Mouse (Mus musculus): ENCODE results near the gene Brat1. TPM values are rescaled to one million over a fixed set of nuclear protein-coding genes. Genes with fewer than 3 reads are reported as not detected.

Gene Brat1
- polyA plus RNA-seq, 1 experiment from 2014 or later: 15.9 TPM

- peaks cover 4% of the 10 kb centered on the region for H3K9me3 ChIP-seq (ENCODE audit: control insufficient read depth, low read length)
- no peaks in the 10 kb centered on the region for H3K27me3 ChIP-seq (ENCODE audit: control insufficient read depth, insufficient read depth, low read length)
- H3K36me3 ChIP-seq (ENCODE audit: control insufficient read depth, insufficient read depth, low read length): no peaks in the 10 kb centered on the region
- H3K27ac ChIP-seq (ENCODE audit: low read depth, low read length): no peak overlapping the region
- no peak overlapping the region for H3K4me3 ChIP-seq (ENCODE audit: low read depth, low read length)
- ATAC-seq (ENCODE audit: insufficient read depth, low FRiP score, low TSS enrichment) (no peak), DNase-seq (ENCODE audit: low spot score) (no peak)
- H3K4me2 ChIP-seq (ENCODE audit: low read depth): no peak overlapping the region
- no peaks in the 10 kb centered on the region for H3K4me1 ChIP-seq (ENCODE audit: control insufficient read depth, insufficient read depth, low read length)
- 86% methylated on average over 10 of the region's 10 CpGs for WGBS
- no peak overlapping the region for H3K9ac ChIP-seq (ENCODE audit: low read length)
Measured at GRCm38 (mm10) chr5:140748425-140748824, 43.6 kb downstream of the Brat1 start.

GRCm38 (mm10) chr5:140749062-140749875 lies 44.5 kb downstream of the Brat1 start:
- no peaks in the 10 kb centered on the region for H3K27me3 ChIP-seq (ENCODE audit: control insufficient read depth, insufficient read depth, low read length)
- DNase-seq (ENCODE audit: low spot score) (peak; percentile 81), ATAC-seq (ENCODE audit: insufficient read depth, low FRiP score, low TSS enrichment) (peak; percentile 76)
- WGBS: 22% methylated on average over 12 of the region's 12 CpGs
- H3K4me2 ChIP-seq (ENCODE audit: low read depth): peak overlapping the region; percentile 26
- H3K9ac ChIP-seq (ENCODE audit: low read length): peak overlapping the region; percentile 50
- H3K4me1 ChIP-seq (ENCODE audit: control insufficient read depth, insufficient read depth, low read length): no peaks in the 10 kb centered on the region
- peaks cover 4% of the 10 kb centered on the region for H3K9me3 ChIP-seq (ENCODE audit: control insufficient read depth, low read length)
- no peaks in the 10 kb centered on the region for H3K36me3 ChIP-seq (ENCODE audit: control insufficient read depth, insufficient read depth, low read length)
- H3K27ac ChIP-seq (ENCODE audit: low read depth, low read length): 0 out of 2 replicates have a peak overlapping the region, but pooled peaks have one; percentile 4
- H3K4me3 ChIP-seq (ENCODE audit: low read depth, low read length): peak overlapping the region; percentile 1; the same call in 1 of the 2 replicates

DNA sequence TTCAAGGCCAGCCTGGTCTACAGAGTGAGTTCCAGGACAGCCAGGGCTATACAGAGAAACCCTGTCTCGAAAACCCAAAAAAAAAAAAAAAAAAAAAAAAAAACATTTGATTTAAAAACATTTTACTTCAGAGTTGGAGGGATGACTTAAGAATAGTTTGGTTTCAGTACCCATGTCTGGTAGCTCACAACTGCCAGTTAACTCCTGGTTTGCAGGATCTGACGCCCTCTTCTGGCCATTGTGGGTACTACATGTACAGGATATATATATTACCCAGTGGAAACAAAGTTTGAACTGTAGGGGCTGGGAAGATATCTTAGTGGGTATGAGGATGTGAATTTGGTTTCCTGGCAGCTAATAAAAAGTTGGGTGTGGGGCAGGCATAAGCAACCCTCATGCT lies 46.1 kb downstream of the Brat1 start:
- H3K4me3 ChIP-seq (ENCODE audit: low read depth, low read length): no peak overlapping the region
- no peaks in the 10 kb centered on the region for H3K36me3 ChIP-seq (ENCODE audit: control insufficient read depth, insufficient read depth, low read length)
- H3K4me2 ChIP-seq (ENCODE audit: low read depth): no peak overlapping the region
- no peaks in the 10 kb centered on the region for H3K27me3 ChIP-seq (ENCODE audit: control insufficient read depth, insufficient read depth, low read length)
- H3K9me3 ChIP-seq (ENCODE audit: control insufficient read depth, low read length): peaks cover 4% of the 10 kb centered on the region
- no peak overlapping the region for H3K9ac ChIP-seq (ENCODE audit: low read length)
- WGBS: 7% methylated on average over 1 of the region's 2 CpGs
- no peak overlapping the region for H3K27ac ChIP-seq (ENCODE audit: low read depth, low read length)
- no peaks in the 10 kb centered on the region for H3K4me1 ChIP-seq (ENCODE audit: control insufficient read depth, insufficient read depth, low read length)
- ATAC-seq (ENCODE audit: insufficient read depth, low FRiP score, low TSS enrichment): no peak
- no peak for DNase-seq (ENCODE audit: low spot score)

DNA sequence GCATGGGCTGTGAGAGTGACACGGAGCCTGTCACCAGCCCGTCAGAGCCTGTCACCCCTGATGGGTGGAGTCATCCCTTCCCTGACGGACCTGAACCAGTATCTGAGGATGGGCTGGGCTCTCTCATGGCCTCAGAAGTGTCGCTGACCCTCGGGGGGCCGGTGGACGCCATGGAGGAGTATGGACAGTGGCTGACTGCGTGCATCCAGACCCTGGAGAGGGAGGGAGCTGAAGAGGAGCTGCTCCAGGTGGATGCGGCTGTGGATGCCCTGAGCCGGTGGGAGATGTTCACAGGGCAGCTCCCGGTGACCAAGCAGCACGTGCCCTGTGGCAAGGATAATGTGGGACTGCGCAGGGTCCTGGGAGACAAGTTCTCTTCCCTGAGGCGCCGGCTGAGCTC lies 47.2 kb downstream of the Brat1 start:
- Histone ChIP-seq H3K9me3 (ENCODE audit: control insufficient read depth, low read length) (peaks cover 4% of the 10 kb centered on the region), H3K36me3 (ENCODE audit: control insufficient read depth, insufficient read depth, low read length) (no peaks in the 10 kb centered on the region), H3K4me3 (ENCODE audit: low read depth, low read length) (no peak overlapping the region), H3K9ac (ENCODE audit: low read length) (no peak overlapping the region), H3K27me3 (ENCODE audit: control insufficient read depth, insufficient read depth, low read length) (no peaks in the 10 kb centered on the region), H3K4me2 (ENCODE audit: low read depth) (no peak overlapping the region), H3K4me1 (ENCODE audit: control insufficient read depth, insufficient read depth, low read length) (no peaks in the 10 kb centered on the region), H3K27ac (ENCODE audit: low read depth, low read length) (no peak overlapping the region)
- ATAC-seq (ENCODE audit: insufficient read depth, low FRiP score, low TSS enrichment): no peak
- no peak for DNase-seq (ENCODE audit: low spot score)
- 92% methylated on average over 15 of the region's 15 CpGs for whole genome bisulfite sequencing

GRCm38 (mm10) chr5:140752639-140753038 lies 47.8 kb downstream of the Brat1 start:
- H3K9me3 ChIP-seq (ENCODE audit: control insufficient read depth, low read length): peaks cover 4% of the 10 kb centered on the region
- H3K4me1 ChIP-seq (ENCODE audit: control insufficient read depth, insufficient read depth, low read length): no peaks in the 10 kb centered on the region
- no peak for ATAC-seq (ENCODE audit: insufficient read depth, low FRiP score, low TSS enrichment)
- no peaks in the 10 kb centered on the region for H3K27me3 ChIP-seq (ENCODE audit: control insufficient read depth, insufficient read depth, low read length)
- 93% methylated on average over 3 of the region's 3 CpGs for WGBS
- no peak overlapping the region for H3K27ac ChIP-seq (ENCODE audit: low read depth, low read length)
- DNase-seq (ENCODE audit: low spot score): no peak
- H3K9ac ChIP-seq (ENCODE audit: low read length): no peak overlapping the region
- no peak overlapping the region for H3K4me2 ChIP-seq (ENCODE audit: low read depth)
- H3K4me3 ChIP-seq (ENCODE audit: low read depth, low read length): no peak overlapping the region
- H3K36me3 ChIP-seq (ENCODE audit: control insufficient read depth, insufficient read depth, low read length): no peaks in the 10 kb centered on the region

DNA sequence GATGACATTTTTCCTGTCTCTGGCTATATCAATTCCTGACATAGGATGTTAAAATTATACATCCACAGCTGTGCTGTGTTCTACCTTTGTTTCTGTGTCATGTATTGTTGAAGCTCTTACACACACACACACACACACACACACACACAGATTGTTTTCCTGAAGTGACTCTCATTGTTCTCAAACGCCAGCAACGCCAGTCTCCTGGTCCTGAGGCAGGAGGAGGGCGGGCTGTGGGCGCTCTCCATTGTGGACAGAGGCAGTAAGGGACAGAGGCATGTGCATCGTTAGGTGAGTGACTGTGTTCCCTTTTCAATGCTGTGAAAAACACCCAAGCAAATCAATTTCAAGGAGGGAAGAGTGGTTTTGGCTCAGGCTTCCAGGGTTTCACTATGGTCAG lies 48.4 kb downstream of the Brat1 start:
- ATAC-seq (ENCODE audit: insufficient read depth, low FRiP score, low TSS enrichment) (no peak), DNase-seq (ENCODE audit: low spot score) (no peak)
- 74% methylated on average over 5 of the region's 5 CpGs for WGBS
- H3K27me3 ChIP-seq (ENCODE audit: control insufficient read depth, insufficient read depth, low read length): no peaks in the 10 kb centered on the region
- peaks cover 4% of the 10 kb centered on the region for H3K9me3 ChIP-seq (ENCODE audit: control insufficient read depth, low read length)
- no peaks in the 10 kb centered on the region for H3K4me1 ChIP-seq (ENCODE audit: control insufficient read depth, insufficient read depth, low read length)
- H3K4me3 ChIP-seq (ENCODE audit: low read depth, low read length): no peak overlapping the region
- H3K4me2 ChIP-seq (ENCODE audit: low read depth): no peak overlapping the region
- no peak overlapping the region for H3K9ac ChIP-seq (ENCODE audit: low read length)
- no peaks in the 10 kb centered on the region for H3K36me3 ChIP-seq (ENCODE audit: control insufficient read depth, insufficient read depth, low read length)
- no peak overlapping the region for H3K27ac ChIP-seq (ENCODE audit: low read depth, low read length)

- Histone ChIP-seq H3K4me1 (ENCODE audit: control insufficient read depth, insufficient read depth, low read length) (no peaks in the 10 kb centered on the region), H3K9me3 (ENCODE audit: control insufficient read depth, low read length) (no peaks in the 10 kb centered on the region), H3K27me3 (ENCODE audit: control insufficient read depth, insufficient read depth, low read length) (no peaks in the 10 kb centered on the region), H3K4me3 (ENCODE audit: low read depth, low read length) (no peak overlapping the region), H3K9ac (ENCODE audit: low read length) (no peak overlapping the region), H3K4me2 (ENCODE audit: low read depth) (no peak overlapping the region), H3K36me3 (ENCODE audit: control insufficient read depth, insufficient read depth, low read length) (peaks cover 11% of the 10 kb centered on the region), H3K27ac (ENCODE audit: low read depth, low read length) (no peak overlapping the region)
- WGBS: 87% methylated on average over 8 of the region's 8 CpGs
- no peak for DNase-seq (ENCODE audit: low spot score)
- ATAC-seq (ENCODE audit: insufficient read depth, low FRiP score, low TSS enrichment): no peak
Measured at GRCm38 (mm10) chr5:140758864-140759263, 54.1 kb downstream of the Brat1 start.

- ATAC-seq (ENCODE audit: insufficient read depth, low FRiP score, low TSS enrichment) (no peak), DNase-seq (ENCODE audit: low spot score) (no peak)
- Histone ChIP-seq H3K36me3 (ENCODE audit: control insufficient read depth, insufficient read depth, low read length) (peaks cover 11% of the 10 kb centered on the region), H3K4me3 (ENCODE audit: low read depth, low read length) (no peak overlapping the region), H3K4me1 (ENCODE audit: control insufficient read depth, insufficient read depth, low read length) (0 out of 2 replicates have a peak, but pooled peaks cover under 1% of the 10 kb centered on the region), H3K9ac (ENCODE audit: low read length) (no peak overlapping the region), H3K4me2 (ENCODE audit: low read depth) (no peak overlapping the region), H3K27ac (ENCODE audit: low read depth, low read length) (no peak overlapping the region), H3K9me3 (ENCODE audit: control insufficient read depth, low read length) (no peaks in the 10 kb centered on the region), H3K27me3 (ENCODE audit: control insufficient read depth, insufficient read depth, low read length) (no peaks in the 10 kb centered on the region)
- 91% methylated on average over 4 of the region's 4 CpGs for WGBS
Measured at GRCm38 (mm10) chr5:140762540-140762939, 57.7 kb downstream of the Brat1 start.

Measured in neural tube, embryonic 11.5 days (tissue).